Mouse (Mus musculus) kidney, adult 18-20 months (tissue): ENCODE results near the gene Gm39115.

ENCODE experiments used
- DNase-seq: peaks from one replicate; pipeline ENCODE4 v3.0.0; 2021

Gene Gm39115

DNA sequence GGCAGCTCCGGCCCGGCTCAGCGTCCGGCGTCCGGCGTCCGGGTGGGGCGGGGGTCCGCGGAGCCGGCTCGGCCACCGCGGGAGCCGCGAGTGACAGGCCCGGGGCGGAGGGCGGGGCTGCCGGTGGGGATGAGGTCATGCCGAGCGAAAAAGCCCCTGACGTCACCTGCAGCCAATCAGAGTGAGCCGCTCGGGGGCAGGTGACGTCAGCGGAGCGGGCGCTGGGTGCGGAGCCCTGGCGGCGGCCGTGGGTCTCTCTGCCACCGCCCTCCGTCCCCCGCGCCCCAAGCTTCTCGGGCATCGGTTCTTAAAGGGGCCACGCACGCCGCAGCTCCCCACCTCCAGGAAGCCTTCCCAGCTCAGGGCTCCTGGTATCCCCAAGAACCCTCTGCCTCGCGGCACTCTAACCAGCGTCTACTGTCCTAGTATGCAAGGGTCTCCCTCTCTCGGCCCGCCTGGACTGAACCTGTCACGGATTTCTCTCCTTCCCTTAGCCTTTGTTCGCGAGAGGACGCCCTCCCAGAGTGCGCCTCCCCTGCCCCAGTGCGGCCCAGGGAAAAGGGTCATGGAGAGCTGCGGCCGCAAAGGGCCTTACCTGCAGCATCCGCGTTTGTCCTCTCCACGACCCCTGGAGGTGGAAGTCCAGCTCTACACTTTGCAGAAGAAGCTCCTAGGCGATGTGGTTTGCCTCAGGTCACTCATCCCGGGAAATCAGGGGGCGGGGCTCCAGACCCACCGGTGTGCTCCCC is 40.5 kb downstream of the Gm39115 start, which contains the start of gene Dusp8:
Gene Dusp8 (minus strand): TSS at position 661 of the 749 bp plus-strand sequence.
- DNase-seq: peak; percentile 89

DNA sequence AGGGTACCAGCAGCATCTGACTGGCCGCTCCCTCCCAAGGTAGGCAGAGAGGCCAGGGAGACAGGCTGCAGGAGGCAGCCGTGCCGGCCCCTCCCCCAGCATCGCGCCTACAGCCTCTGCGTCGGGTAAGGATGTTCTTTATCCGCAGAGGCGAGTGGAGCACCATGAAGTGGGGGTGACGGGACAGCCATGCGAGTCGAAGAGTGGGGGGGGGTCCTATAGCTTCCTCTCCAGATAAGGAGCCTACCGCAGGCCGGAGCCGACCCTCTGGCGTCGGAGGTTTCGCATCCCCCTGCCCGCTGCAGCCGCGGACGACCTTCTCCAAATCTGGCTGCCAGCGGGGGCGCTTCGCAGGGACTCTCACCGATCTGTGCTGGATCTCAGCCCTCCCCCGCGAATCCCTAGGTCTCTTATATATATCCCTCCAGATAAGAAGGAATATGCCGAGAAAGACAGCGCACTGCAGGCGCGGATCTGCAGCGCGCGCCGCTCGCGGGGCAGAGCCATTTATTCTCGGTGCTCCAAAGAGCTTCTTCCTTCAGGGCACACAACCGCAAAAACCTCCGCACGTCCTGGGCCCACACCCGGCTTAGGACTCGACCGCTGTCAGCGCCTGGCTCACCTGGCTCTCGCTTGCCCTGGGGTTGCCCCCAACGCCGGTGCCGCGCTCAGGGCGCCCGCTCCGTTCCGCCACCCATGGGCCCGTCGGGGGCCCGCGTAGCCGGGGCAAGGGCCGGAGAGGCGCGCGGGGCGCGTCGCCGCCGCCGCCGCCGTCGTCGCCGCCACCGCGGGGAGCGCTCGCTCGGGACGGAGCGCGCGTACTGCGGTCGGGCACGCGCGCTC is 41.3 kb downstream of the Gm39115 start:
- peak; percentile 42 for DNase-seq

DNA sequence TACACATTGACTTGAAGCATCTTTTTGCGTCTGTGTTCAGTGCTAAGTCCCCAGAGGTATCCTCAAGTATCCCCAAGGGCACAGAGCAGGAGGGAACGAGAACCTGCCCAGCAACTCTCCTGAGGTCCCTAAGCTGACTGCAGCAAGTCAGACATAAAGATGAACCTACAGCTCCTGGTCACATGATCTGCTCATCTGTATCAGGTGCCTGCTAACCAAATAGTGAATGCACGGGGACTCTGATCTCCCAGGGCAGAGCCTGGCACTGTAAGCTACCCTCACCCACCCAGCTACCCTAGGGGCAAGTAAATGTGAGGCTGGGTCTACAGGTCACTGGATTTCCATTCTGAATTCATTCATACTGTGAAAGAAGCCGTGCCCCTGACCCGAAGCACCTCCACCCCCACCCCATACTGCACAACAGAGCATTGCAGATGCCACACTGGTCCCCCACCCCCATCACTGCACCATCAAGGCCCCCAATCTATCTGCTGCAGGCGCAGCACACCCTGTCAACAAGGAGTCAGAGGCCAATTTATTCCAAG is 42.1 kb downstream of the Gm39115 start:
- no peak for DNase-seq

DNA sequence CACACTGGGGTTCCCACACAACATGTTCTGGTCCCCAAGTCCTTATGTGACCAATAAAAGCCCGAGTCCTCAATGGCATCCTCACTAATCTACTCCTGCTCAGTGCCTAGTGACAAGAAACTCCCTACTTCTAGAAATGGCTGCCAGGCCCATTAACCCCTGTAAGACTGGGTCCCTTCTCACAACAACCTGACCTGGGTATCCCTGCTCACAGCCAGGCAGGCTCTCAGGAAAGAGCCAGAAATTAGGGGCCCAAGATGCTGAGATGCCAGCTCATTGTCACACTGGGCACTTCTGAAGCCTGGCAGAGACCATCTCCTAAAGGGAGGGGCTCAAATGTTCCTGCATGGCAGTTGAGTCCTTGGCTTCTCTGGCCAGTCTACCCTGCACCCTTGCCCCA is 42.8 kb downstream of the Gm39115 start:
- no peak for DNase-seq

DNA sequence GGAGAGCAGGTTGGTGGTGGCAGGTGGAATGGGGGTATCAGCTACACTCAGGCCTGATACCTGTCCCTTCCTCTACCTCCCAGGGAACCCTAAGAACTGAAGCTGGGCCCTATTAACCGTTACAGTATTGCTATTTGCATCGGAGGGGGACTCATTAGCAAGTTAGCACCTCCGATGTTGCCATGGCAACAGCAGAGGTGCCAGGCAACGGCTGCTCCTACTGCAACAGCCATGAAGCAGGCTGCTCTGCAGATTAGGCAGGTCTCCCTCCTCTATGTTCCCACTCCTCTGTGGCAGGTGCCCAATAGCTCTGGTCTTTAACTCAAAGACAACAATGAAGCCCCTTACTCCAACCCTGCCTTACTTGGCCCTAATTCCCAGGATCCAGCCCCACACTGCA is 44.0 kb downstream of the Gm39115 start:
- no peak for DNase-seq

DNA sequence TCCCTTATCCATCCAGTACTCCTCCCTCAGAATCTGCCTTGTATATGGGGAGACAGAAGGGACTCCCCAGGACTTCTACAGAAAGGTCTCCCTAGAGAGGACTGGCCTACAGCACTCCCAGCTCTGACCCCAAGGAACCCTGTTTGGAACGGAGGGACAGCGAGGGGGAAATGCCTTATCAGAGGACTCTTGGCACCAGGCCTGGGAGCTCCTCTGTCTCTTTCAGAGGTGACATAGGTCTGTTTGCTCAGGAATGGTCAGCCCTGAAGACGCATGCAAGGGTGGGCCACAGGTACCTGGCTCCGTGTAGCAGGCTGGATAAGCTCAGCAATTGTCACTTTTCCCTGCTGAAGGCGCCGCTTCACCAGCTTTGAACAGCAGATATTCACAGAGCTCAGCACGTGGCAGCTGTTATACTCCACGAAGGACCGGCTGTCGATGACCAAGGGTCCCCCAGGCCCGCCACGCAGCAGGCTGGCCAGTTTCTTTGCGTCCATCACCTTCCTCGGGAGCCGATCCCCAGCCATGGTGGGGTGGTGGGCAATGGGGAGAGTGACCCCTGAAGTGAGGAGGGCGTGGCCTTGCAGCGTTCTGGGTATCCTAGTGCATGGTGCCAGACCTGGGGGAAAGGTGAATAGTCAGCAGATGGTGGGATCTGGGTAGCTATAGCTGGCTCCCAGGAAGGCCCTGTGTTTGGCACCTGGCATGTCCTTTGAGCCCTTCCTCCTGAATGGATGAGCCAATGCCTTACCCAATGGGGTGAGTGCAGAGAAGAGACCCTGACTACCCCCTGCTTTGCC is 46.0 kb downstream of the Gm39115 start:
- DNase-seq: no peak

DNA sequence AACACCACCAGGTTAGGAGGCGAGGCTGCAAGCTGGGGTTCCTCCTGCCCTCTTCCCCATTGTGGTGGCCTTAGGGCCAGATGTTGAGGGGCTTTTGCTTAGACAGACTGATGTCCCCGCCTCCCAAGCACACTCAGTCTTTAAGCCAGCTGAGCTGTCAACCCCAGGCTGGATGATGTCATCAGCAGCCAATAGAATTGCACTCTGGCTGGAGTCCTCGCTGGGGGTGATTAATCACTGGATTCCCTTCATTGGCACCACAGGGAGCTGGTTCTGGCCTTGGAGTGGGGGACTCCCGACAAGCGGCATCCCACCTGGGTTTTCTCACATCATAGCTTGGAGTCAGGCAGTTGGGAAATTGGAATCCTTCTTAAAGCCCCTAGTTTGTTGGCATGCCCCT is 46.9 kb downstream of the Gm39115 start:
- DNase-seq: no peak

DNA sequence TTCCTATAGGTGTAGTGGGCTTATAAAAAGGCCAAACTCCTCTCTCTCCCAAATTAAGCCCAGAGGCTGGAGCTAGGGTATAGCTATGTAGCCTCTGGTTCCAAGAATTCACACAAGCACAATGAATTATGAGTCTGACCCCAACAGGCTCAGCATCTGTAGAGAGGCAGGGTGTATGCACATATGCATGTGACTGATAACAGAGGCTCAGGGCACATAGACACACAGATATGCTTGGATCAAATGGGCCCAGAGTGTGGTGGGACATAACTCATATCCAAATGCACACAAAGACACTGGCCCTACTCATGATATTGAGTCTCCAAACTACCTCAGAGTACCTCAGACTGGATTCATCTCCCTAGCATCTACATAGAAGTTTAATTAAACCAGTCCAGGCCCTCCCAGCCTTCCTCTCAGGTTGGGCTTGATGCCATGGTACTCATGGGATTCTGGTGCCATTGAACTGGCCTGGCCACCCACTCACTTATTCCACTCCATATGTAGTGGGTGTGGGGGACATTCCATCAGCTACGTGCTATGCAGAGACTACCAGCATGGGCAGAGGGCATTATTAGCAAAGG is 48.7 kb downstream of the Gm39115 start:
- DNase-seq: no peak

DNA sequence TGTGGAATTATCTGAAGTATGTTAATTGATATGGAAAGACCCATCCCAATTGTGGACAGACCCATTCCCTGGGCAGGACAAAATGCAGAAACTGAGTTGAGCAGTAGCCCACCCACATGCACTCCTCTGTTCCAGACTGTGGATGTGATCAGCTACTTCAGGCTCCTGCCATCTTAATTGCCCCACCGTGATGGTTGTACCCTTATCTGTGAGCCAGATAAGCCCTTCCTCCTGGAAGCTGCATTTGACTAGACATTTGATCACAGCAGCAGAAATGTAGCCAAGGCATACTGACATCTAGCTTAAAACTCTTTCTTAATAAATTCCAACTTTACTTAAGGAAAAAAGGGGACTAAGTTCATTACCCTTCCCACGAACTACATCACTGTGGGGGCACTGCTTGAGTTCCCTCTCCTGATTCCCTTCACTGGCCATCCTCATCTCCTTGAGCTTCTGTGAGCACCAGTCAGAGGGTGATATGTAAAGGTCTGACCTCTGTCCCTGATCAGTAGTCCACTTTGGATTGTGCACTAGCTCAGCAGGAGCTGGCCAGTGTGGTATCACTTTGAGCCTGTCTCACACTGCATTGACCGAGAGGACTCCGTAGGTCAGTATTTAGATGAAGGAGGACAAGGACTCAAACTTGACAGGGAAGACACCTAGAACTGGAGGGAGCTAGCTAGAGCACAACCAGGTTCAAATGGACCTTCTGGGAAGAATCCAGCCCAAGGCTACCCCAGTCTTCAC is 49.5 kb downstream of the Gm39115 start:
- DNase-seq: no peak
